8 mouse cellular contexts compared by ENCODE assay signal in the genomic region with DNA sequence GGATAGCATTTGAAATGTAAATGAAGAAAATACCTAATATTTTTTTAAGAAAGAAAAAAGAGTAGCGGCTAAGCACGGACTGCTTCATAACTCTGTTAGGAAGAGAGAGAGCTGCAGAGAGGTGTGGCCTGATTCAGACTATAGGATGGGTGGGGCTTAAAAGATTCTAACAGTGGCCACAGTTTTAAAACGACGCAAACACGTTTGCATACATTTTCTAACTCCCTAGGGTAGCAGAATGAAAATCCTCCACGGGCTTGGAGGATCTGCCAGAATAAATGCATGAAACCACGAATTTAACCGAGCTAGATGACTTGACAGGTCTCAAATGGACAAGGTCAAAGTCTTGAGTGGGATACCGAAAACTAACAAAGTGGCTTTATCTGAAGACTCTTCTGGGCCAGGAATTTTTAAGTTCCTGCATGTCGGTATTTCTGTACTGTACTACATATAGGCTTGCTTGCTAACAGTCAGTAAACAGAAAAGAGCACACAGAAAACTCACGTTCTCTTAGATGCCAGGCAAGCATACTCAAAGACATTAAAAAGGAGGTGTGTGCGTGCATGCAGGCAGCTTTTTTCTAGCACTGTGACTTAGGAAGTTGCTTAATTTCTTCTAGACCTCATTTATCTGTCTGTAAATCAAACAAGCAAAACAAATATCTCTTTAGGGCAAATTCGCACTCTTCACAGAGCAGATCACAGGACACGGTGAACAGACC. TPM values are rescaled to one million over a fixed set of nuclear protein-coding genes. Genes with fewer than 3 reads are reported as not detected.
DNase-seq lines count a peak whose midpoint lies in the region; ATAC-seq and TF ChIP-seq lines count a peak whose summit lies in the region.

No protein-coding gene starts in this region.

- peak overlapping the region; percentile 86 for H3K4me3 ChIP-seq in heart, adult 2 months
- peak overlapping the region; percentile 60 to 67 for H3K4me3 ChIP-seq in MEL (ENCODE audit: control insufficient read depth in 1 of 2, insufficient read depth in 1 of 2, low read depth in 2 of 2, low read length in 2 of 2)
- peak overlapping the region; percentile 71 for H3K4me3 ChIP-seq in forebrain, postnatal 0 days (ENCODE audit: low read depth, low read length)
- H3K4me3 ChIP-seq in liver, embryonic 15.5 days (replicated peaks) = peak overlapping the region; percentile 88

- H3K27me3 ChIP-seq in heart, adult 2 months (ENCODE audit: control insufficient read depth, insufficient read depth, low read length) = no peaks in the 10 kb centered on the region
- no peaks in the 10 kb centered on the region for H3K27me3 ChIP-seq in MEL (ENCODE audit: control insufficient read depth in 1 of 2, insufficient read depth in 2 of 2, low read length in 2 of 2)
- no peaks in the 10 kb centered on the region for H3K27me3 ChIP-seq in forebrain, postnatal 0 days (ENCODE audit: insufficient read depth, low read length)
- H3K27me3 ChIP-seq in liver, embryonic 15.5 days = no peaks in the 10 kb centered on the region

- peak; percentile 19 for ATAC-seq in forebrain, postnatal 0 days
- no peak for ATAC-seq in liver, embryonic 15.5 days (ENCODE audit: insufficient read depth)
- ATAC-seq in monocyte, adult 5-6 weeks (replicated peaks; ENCODE audit: insufficient number of reproducible peaks, low FRiP score, low TSS enrichment, poor library complexity, severe bottlenecking) = no peak

- TF ChIP-seq EP300 in heart, adult 2 months (IDR thresholded peaks at IDR 0.05; ENCODE audit: insufficient read depth, low read depth, low read length) = no peak
- no peak for TF ChIP-seq EP300 in MEL (IDR thresholded peaks at IDR 0.05; ENCODE audit: low read depth in 1 of 2, low read length in 2 of 2)

- no peak overlapping the region for H3K9ac ChIP-seq in heart, adult 2 months (ENCODE audit: low read depth, low read length)
- H3K9ac ChIP-seq in MEL (ENCODE audit: control insufficient read depth, low read depth, low read length, poor library complexity, severe bottlenecking) = peak overlapping the region; percentile 62
- no peak overlapping the region for H3K9ac ChIP-seq in forebrain, postnatal 0 days
- peak overlapping the region; percentile 96 for H3K9ac ChIP-seq in liver, embryonic 15.5 days

- no peak overlapping the region; the same call in 1 of the 2 replicates for H3K27ac ChIP-seq in heart, adult 2 months
- H3K27ac ChIP-seq in MEL (ENCODE audit: control insufficient read depth, low read depth, low read length) = peak overlapping the region; percentile 75
- H3K27ac ChIP-seq in forebrain, postnatal 0 days (ENCODE audit: low read depth, low read length) = no peak overlapping the region
- H3K27ac ChIP-seq in liver, embryonic 15.5 days (replicated peaks) = peak overlapping the region; percentile 98

- no peak for DNase-seq in heart, adult 2 months
- DNase-seq in heart, postnatal 36 days = no peak
- peak; percentile 82 for DNase-seq in MEL (ENCODE audit: low read depth, low spot score)
- no peak for DNase-seq in forebrain, postnatal 0 days
- DNase-seq in adrenal gland, adult 8-10 months = no peak
- no peak for DNase-seq in kidney, adult 18-20 months

- H3K4me1 ChIP-seq in heart, adult 2 months (ENCODE audit: control insufficient read depth, insufficient read depth, low read length) = peaks cover 3% of the 10 kb centered on the region
- H3K4me1 ChIP-seq in MEL (ENCODE audit: control insufficient read depth in 1 of 2, insufficient read depth in 2 of 2, low read length in 2 of 2) = peaks cover 0 to 21% of the 10 kb centered on the region in 2 experiments
- 0 out of 2 replicates have a peak, but pooled peaks cover 5% of the 10 kb centered on the region for H3K4me1 ChIP-seq in forebrain, postnatal 0 days (ENCODE audit: insufficient read depth)
- peaks cover 49% of the 10 kb centered on the region for H3K4me1 ChIP-seq in liver, embryonic 15.5 days (replicated peaks)

- no peaks in the 10 kb centered on the region for H3K9me3 ChIP-seq in MEL (replicated peaks; ENCODE audit: insufficient read depth, low read length)
- no peaks in the 10 kb centered on the region for H3K9me3 ChIP-seq in forebrain, postnatal 0 days (ENCODE audit: low read length)
- no peaks in the 10 kb centered on the region for H3K9me3 ChIP-seq in liver, embryonic 15.5 days (replicated peaks)

- no peak for TF ChIP-seq CTCF in heart, adult 2 months (IDR thresholded peaks at IDR 0.05)
- no peak for TF ChIP-seq CTCF in MEL (IDR thresholded peaks at IDR 0.05 in 2 of 3, conservative IDR thresholded peaks at IDR 0.05 in 1 of 3; ENCODE audit: control insufficient read depth in 1 of 3, insufficient read depth in 1 of 3, low read depth in 2 of 3, low read length in 3 of 3, poor library complexity in 1 of 3, severe bottlenecking in 1 of 3)
- no peak for TF ChIP-seq CTCF in forebrain, postnatal 0 days (IDR thresholded peaks at IDR 0.05; ENCODE audit: low read depth)

- 29% methylated on average over 14 of the region's 14 CpGs for WGBS in heart, adult 2 months
- 28% methylated on average over 14 of the region's 14 CpGs for WGBS in forebrain, postnatal 0 days
- WGBS in liver, embryonic 15.5 days (ENCODE audit: insufficient replicate concordance) = 8% methylated on average over 14 of the region's 14 CpGs

- intact Hi-C loops in heart, adult 2 months (cut with DNase I) = loop anchor here (5.0 kb wide), 1 partner anchor 181 kb away; no protein-coding TSS in a partner anchor
- intact Hi-C loops in heart, postnatal 36 days (cut with DNase I) = loop anchor here (5.0 to 10.0 kb wide), 2 partner anchors 181 to 298 kb away; partner anchors contain the start of genes Dcaf6 and Mpc2

- peaks cover 2% of the 10 kb centered on the region; the same call in 1 of the 2 replicates for H3K79me2 ChIP-seq in heart, adult 2 months (replicated peaks; ENCODE audit: control insufficient read depth, insufficient read depth, low read length)
- peaks cover 30% of the 10 kb centered on the region for H3K79me2 ChIP-seq in MEL (ENCODE audit: control insufficient read depth, insufficient read depth, low read length, poor library complexity)

- H3K36me3 ChIP-seq in heart, adult 2 months (ENCODE audit: control insufficient read depth, insufficient read depth, low read length) = no peaks in the 10 kb centered on the region
- H3K36me3 ChIP-seq in MEL (ENCODE audit: control insufficient read depth in 1 of 2, insufficient read depth in 2 of 2, low read length in 2 of 2) = peaks cover 0 to 11% of the 10 kb centered on the region in 2 experiments; a peak in 2 of 4 replicates
- H3K36me3 ChIP-seq in forebrain, postnatal 0 days (ENCODE audit: insufficient read depth) = no peaks in the 10 kb centered on the region
- H3K36me3 ChIP-seq in liver, embryonic 15.5 days (replicated peaks) = peaks cover 11% of the 10 kb centered on the region

- no peak for TF ChIP-seq POLR2A in heart, adult 2 months (IDR thresholded peaks at IDR 0.05; ENCODE audit: insufficient read depth, low read depth, low read length)
- TF ChIP-seq POLR2A in MEL (IDR thresholded peaks at IDR 0.05; ENCODE audit: control insufficient read depth in 1 of 2, insufficient read depth in 1 of 2, low read depth in 1 of 2, low read length in 2 of 2, poor library complexity in 1 of 2) = no peak; a peak in 1 of 4 replicates

- no peak for TF ChIP-seq RAD21 in MEL (IDR thresholded peaks at IDR 0.05; ENCODE audit: low read depth, low read length)

- H3K4me2 ChIP-seq in forebrain, postnatal 0 days (ENCODE audit: low read depth) = peak overlapping the region; percentile 95
- H3K4me2 ChIP-seq in liver, embryonic 15.5 days = peak overlapping the region; percentile 87

TF ChIP-seq in MEL, 35 proteins besides CTCF, POLR2A, EP300 and RAD21 (continues in another document):
- no peak for TF ChIP-seq MYB (IDR thresholded peaks at IDR 0.05; ENCODE audit: low read depth, low read length)
- TF ChIP-seq ZMIZ1 (IDR thresholded peaks at IDR 0.05; ENCODE audit: low read depth, low read length) = 0 out of 2 replicates have a peak, but pooled peaks have one; percentile 35

RNA-seq across cellular contexts. Expression of gene Creg1, which starts 0.5 kb away (rescaled TPM):
- 10 to 100 TPM; 85.7 to 93.3 TPM for total RNA-seq in heart, adult 2 months (2021)
- polyA plus RNA-seq in heart, adult 2 months (2012; rRNA removed) = 77.2 and 121 TPM in 2 replicates
- 10 to 100 TPM; 78.3 to 93.2 TPM for total RNA-seq in heart, postnatal 36 days (2021)
- total RNA-seq in MEL (2012; rRNA removed) = 83.6 and 105 TPM in 2 replicates
- polyA plus RNA-seq in MEL (2012; ENCODE audit: insufficient read depth in 1 of 2, insufficient read length in 2 of 2, low read depth in 1 of 2, low replicate concordance in 2 of 2, missing spikeins in 1 of 2) = 100 to 1,000 TPM in 1 of 2 experiments, not detected in 1; 184 TPM
- 20.0 and 22.7 TPM in 2 replicates for total RNA-seq in forebrain, postnatal 0 days (2014; rRNA removed)
- polyA plus RNA-seq in forebrain, postnatal 0 days (2015; fragmentation: Nextera tagmentation; extraction: Ambion mirVana) = 34.7 and 42.3 TPM in 2 replicates
- polyA plus RNA-seq in liver, embryonic 15.5 days (2015; fragmentation: Nextera tagmentation; extraction: Ambion mirVana) = 334 TPM in 2 replicates
- 10 to 100 TPM; 46.5 to 65.7 (median 56.5) TPM for total RNA-seq in adrenal gland, adult 8-10 months (2022)
- 97.4 to 180 TPM (median 175 TPM) in 3 replicates for total RNA-seq in monocyte, adult 5-6 weeks (2017)

RNA-seq across cellular contexts. Expression of gene Cd247, which starts 25.4 kb away (rescaled TPM):
- total RNA-seq in heart, adult 2 months (2021) = under 1 TPM; 0.52 to 0.76 TPM
- 2.4 and 3.0 TPM in 2 replicates for polyA plus RNA-seq in heart, adult 2 months (2012; rRNA removed)
- total RNA-seq in heart, postnatal 36 days (2021) = under 1 TPM; 0.76 to 0.80 TPM
- 1.3 and 1.5 TPM in 2 replicates for total RNA-seq in MEL (2012; rRNA removed)
- polyA plus RNA-seq in MEL (2012; ENCODE audit: insufficient read depth in 1 of 2, insufficient read length in 2 of 2, low read depth in 1 of 2, low replicate concordance in 2 of 2, missing spikeins in 1 of 2) = 1 to 10 TPM in 1 of 2 experiments, not detected in 1; 1.7 TPM
- total RNA-seq in forebrain, postnatal 0 days (2014; rRNA removed) = 0.14 TPM in 1 of 2 replicates, not detected in the other
- 0.28 and 0.67 TPM in 2 replicates for polyA plus RNA-seq in forebrain, postnatal 0 days (2015; fragmentation: Nextera tagmentation; extraction: Ambion mirVana)
- polyA plus RNA-seq in liver, embryonic 15.5 days (2015; fragmentation: Nextera tagmentation; extraction: Ambion mirVana) = 0.20 TPM in 1 of 2 replicates, not detected in the other
- total RNA-seq in adrenal gland, adult 8-10 months (2022) = under 1 TPM; 0.20 to 0.46 (median 0.43) TPM
- 43.0 to 147 TPM (median 60.9 TPM) in 3 replicates for total RNA-seq in monocyte, adult 5-6 weeks (2017)

RNA-seq across cellular contexts. Expression of gene Rcsd1, which starts 53.5 kb away (rescaled TPM):
- 10 to 100 TPM; 68.7 to 81.5 TPM for total RNA-seq in heart, adult 2 months (2021)
- polyA plus RNA-seq in heart, adult 2 months (2012; rRNA removed) = 57.2 and 86.2 TPM in 2 replicates
- total RNA-seq in heart, postnatal 36 days (2021) = 10 to 100 TPM; 74.2 to 80.7 TPM
- total RNA-seq in MEL (2012; rRNA removed) = 19.0 and 23.2 TPM in 2 replicates
- polyA plus RNA-seq in MEL (2012; ENCODE audit: insufficient read depth in 1 of 2, insufficient read length in 2 of 2, low read depth in 1 of 2, low replicate concordance in 2 of 2, missing spikeins in 1 of 2) = 10 to 100 TPM in 1 of 2 experiments, not detected in 1; 38.0 TPM
- total RNA-seq in forebrain, postnatal 0 days (2014; rRNA removed) = 5.9 and 8.0 TPM in 2 replicates
- 7.5 and 7.9 TPM in 2 replicates for polyA plus RNA-seq in forebrain, postnatal 0 days (2015; fragmentation: Nextera tagmentation; extraction: Ambion mirVana)
- 11.5 and 12.0 TPM in 2 replicates for polyA plus RNA-seq in liver, embryonic 15.5 days (2015; fragmentation: Nextera tagmentation; extraction: Ambion mirVana)
- total RNA-seq in adrenal gland, adult 8-10 months (2022) = 10 to 100 TPM; 15.2 to 23.8 (median 18.2) TPM
- 85.7 to 143 TPM (median 87.9 TPM) in 3 replicates for total RNA-seq in monocyte, adult 5-6 weeks (2017)

Comparison
In these comparisons a context has a peak if more than half of its experiments do, and no peak if none do; other contexts are left out.
1. H3K27ac ChIP-seq: peak in MEL (single experiment) and liver, embryonic 15.5 days (single experiment); none in heart, adult 2 months (single experiment) and forebrain, postnatal 0 days (single experiment).
2. H3K9ac ChIP-seq: peak in MEL (single experiment) and liver, embryonic 15.5 days (single experiment); none in heart, adult 2 months (single experiment) and forebrain, postnatal 0 days (single experiment).
3. RNA of gene Cd247, which starts 25.4 kb away (total RNA-seq): 43.0 to 147 TPM in monocyte, adult 5-6 weeks; 1.3 to 1.5 TPM in MEL, 0.76 to 0.80 TPM in heart, postnatal 36 days, 0.52 to 0.76 TPM in heart, adult 2 months, 0.20 to 0.46 TPM in adrenal gland, adult 8-10 months and 0.14 TPM in forebrain, postnatal 0 days; every median in the first group is over 10 times any median in the second.
4. Peak in every context shown above with its lines, with median percentiles within 50 percentile points of each other: H3K4me3 ChIP-seq.